Mouse (Mus musculus): ENCODE results near the gene Srgap3.

The Srgap3 gene

GRCm38 (mm10) chr6:112818403-112818901, 128.6 kb downstream of the Srgap3 start:
- no peak for DNase-seq (ENCODE audit: low read depth, low spot score)

GRCm38 (mm10) chr6:112815604-112816003, 131.5 kb downstream of the Srgap3 start:
- DNase-seq (ENCODE audit: low read depth, low spot score), result no peak

GRCm38 (mm10) chr6:112814525-112815086, 132.5 kb downstream of the Srgap3 start:
- peak; percentile 43 for DNase-seq (ENCODE audit: low read depth, low spot score)

- DNase-seq (ENCODE audit: low read depth, low spot score), result no peak
These were observed 134.2 kb downstream of the Srgap3 start for GRCm38 (mm10) chr6:112812884-112813283.

GRCm38 (mm10) chr6:112810521-112810830, 136.6 kb downstream of the Srgap3 start:
- DNase-seq (ENCODE audit: low read depth, low spot score), result no peak

- peak; percentile 70 for DNase-seq (ENCODE audit: low read depth, low spot score)
These were observed 137.2 kb downstream of the Srgap3 start for GRCm38 (mm10) chr6:112809658-112810520.

- DNase-seq (ENCODE audit: low read depth, low spot score), result no peak
These were observed 138.3 kb downstream of the Srgap3 start for GRCm38 (mm10) chr6:112808738-112809137.

- no peak for DNase-seq (ENCODE audit: low read depth, low spot score)
These were observed 145.1 kb downstream of the Srgap3 start for GRCm38 (mm10) chr6:112801917-112802316.

GRCm38 (mm10) chr6:112798378-112798777, 148.7 kb downstream of the Srgap3 start:
- DNase-seq (ENCODE audit: low read depth, low spot score), result no peak

GRCm38 (mm10) chr6:112796607-112797006, 150.5 kb downstream of the Srgap3 start:
- DNase-seq (ENCODE audit: low read depth, low spot score), result no peak

GRCm38 (mm10) chr6:112793887-112794286, 153.2 kb downstream of the Srgap3 start:
- no peak for DNase-seq (ENCODE audit: low read depth, low spot score)

GRCm38 (mm10) chr6:112789901-112790300, 157.2 kb downstream of the Srgap3 start:
- DNase-seq (ENCODE audit: low read depth, low spot score), result no peak

- no peak for DNase-seq (ENCODE audit: low read depth, low spot score)
These were observed 158.4 kb downstream of the Srgap3 start for GRCm38 (mm10) chr6:112788617-112789016.

- DNase-seq (ENCODE audit: low read depth, low spot score), result no peak
These were observed 158.9 kb downstream of the Srgap3 start for GRCm38 (mm10) chr6:112788174-112788573.

- no peak for DNase-seq (ENCODE audit: low read depth, low spot score)
These were observed 165.5 kb downstream of the Srgap3 start for GRCm38 (mm10) chr6:112781409-112782093.

GRCm38 (mm10) chr6:112778211-112778610, 168.9 kb downstream of the Srgap3 start:
- DNase-seq (ENCODE audit: low read depth, low spot score), result no peak

- DNase-seq (ENCODE audit: low read depth, low spot score), result peak; percentile 13
These were observed 170.3 kb downstream of the Srgap3 start for GRCm38 (mm10) chr6:112776718-112777117.

- DNase-seq (ENCODE audit: low read depth, low spot score), result no peak
These were observed 173.3 kb downstream of the Srgap3 start for GRCm38 (mm10) chr6:112773754-112774153.

GRCm38 (mm10) chr6:112770996-112771395, 176.1 kb downstream of the Srgap3 start:
- DNase-seq (ENCODE audit: low read depth, low spot score), result no peak

GRCm38 (mm10) chr6:112758541-112758940, 188.5 kb downstream of the Srgap3 start:
- DNase-seq (ENCODE audit: low read depth, low spot score), result peak; percentile 59

- no peak for DNase-seq (ENCODE audit: low read depth, low spot score)
These were observed 190.2 kb downstream of the Srgap3 start for GRCm38 (mm10) chr6:112756866-112757265.

- DNase-seq (ENCODE audit: low read depth, low spot score), result no peak
These were observed 192.1 kb downstream of the Srgap3 start for GRCm38 (mm10) chr6:112754994-112755393.

All from mesoderm, embryonic 11.5 days (tissue).